Mouse (Mus musculus): ENCODE measurements around the gene Wdr48. TPM values are rescaled to one million over a fixed set of nuclear protein-coding genes. Genes with fewer than 3 reads are reported as not detected.

The Wdr48 gene
- polyA plus RNA-seq, 1 experiment = 103 TPM

- no peaks in the 10 kb centered on the region for H3K9me3 ChIP-seq (replicated peaks; ENCODE audit: control insufficient read depth, insufficient read depth, low read length, poor library complexity, severe bottlenecking)
- no peak overlapping the region for H3K27ac ChIP-seq (ENCODE audit: insufficient read depth, low read length)
- no peak for TF ChIP-seq CTCF (IDR thresholded peaks at IDR 0.05; ENCODE audit: low read depth, low read length)
- TF ChIP-seq POLR2A (IDR thresholded peaks at IDR 0.05; ENCODE audit: insufficient read depth, low read length) = no peak
- TF ChIP-seq EP300 (IDR thresholded peaks at IDR 0.05; ENCODE audit: insufficient read depth, low read depth, low read length) = no peak
- no peaks in the 10 kb centered on the region for H3K4me1 ChIP-seq (ENCODE audit: control insufficient read depth, insufficient read depth, low read length)
- no peak overlapping the region for H3K9ac ChIP-seq (ENCODE audit: low read depth, poor library complexity, severe bottlenecking)
- H3K36me3 ChIP-seq (ENCODE audit: control insufficient read depth, insufficient read depth, low read length, poor library complexity, severe bottlenecking) = no peaks in the 10 kb centered on the region
- H3K4me3 ChIP-seq (ENCODE audit: low read depth, low read length) = no peak overlapping the region
- H3K27me3 ChIP-seq (ENCODE audit: control insufficient read depth, insufficient read depth, low read length, poor library complexity, severe bottlenecking) = no peaks in the 10 kb centered on the region
Observed at GRCm38 (mm10) chr9:119941861-119942260, 47.2 kb downstream of the Wdr48 start.

GRCm38 (mm10) chr9:119943326-119943725, 48.6 kb downstream of the Wdr48 start:
- Histone ChIP-seq H3K27me3 (ENCODE audit: control insufficient read depth, insufficient read depth, low read length, poor library complexity, severe bottlenecking) (no peaks in the 10 kb centered on the region), H3K9me3 (replicated peaks; ENCODE audit: control insufficient read depth, insufficient read depth, low read length, poor library complexity, severe bottlenecking) (no peaks in the 10 kb centered on the region), H3K4me3 (ENCODE audit: low read depth, low read length) (no peak overlapping the region), H3K9ac (ENCODE audit: low read depth, poor library complexity, severe bottlenecking) (no peak overlapping the region), H3K4me1 (ENCODE audit: control insufficient read depth, insufficient read depth, low read length) (no peaks in the 10 kb centered on the region), H3K27ac (ENCODE audit: insufficient read depth, low read length) (peak overlapping the region; percentile 19; the same call in 1 of the 2 replicates), H3K36me3 (ENCODE audit: control insufficient read depth, insufficient read depth, low read length, poor library complexity, severe bottlenecking) (no peaks in the 10 kb centered on the region)
- TF ChIP-seq EP300 (IDR thresholded peaks at IDR 0.05; ENCODE audit: insufficient read depth, low read depth, low read length) (no peak), POLR2A (IDR thresholded peaks at IDR 0.05; ENCODE audit: insufficient read depth, low read length) (no peak), CTCF (IDR thresholded peaks at IDR 0.05; ENCODE audit: low read depth, low read length) (no peak)

- no peaks in the 10 kb centered on the region for H3K27me3 ChIP-seq (ENCODE audit: control insufficient read depth, insufficient read depth, low read length, poor library complexity, severe bottlenecking)
- no peak overlapping the region for H3K9ac ChIP-seq (ENCODE audit: low read depth, poor library complexity, severe bottlenecking)
- H3K9me3 ChIP-seq (replicated peaks; ENCODE audit: control insufficient read depth, insufficient read depth, low read length, poor library complexity, severe bottlenecking) = no peaks in the 10 kb centered on the region
- H3K4me3 ChIP-seq (ENCODE audit: low read depth, low read length) = no peak overlapping the region
- no peak overlapping the region for H3K27ac ChIP-seq (ENCODE audit: insufficient read depth, low read length)
- no peak for TF ChIP-seq POLR2A (IDR thresholded peaks at IDR 0.05; ENCODE audit: insufficient read depth, low read length)
- no peak for TF ChIP-seq EP300 (IDR thresholded peaks at IDR 0.05; ENCODE audit: insufficient read depth, low read depth, low read length)
- peak; percentile 78 for TF ChIP-seq CTCF (IDR thresholded peaks at IDR 0.05; ENCODE audit: low read depth, low read length)
- H3K36me3 ChIP-seq (ENCODE audit: control insufficient read depth, insufficient read depth, low read length, poor library complexity, severe bottlenecking) = no peaks in the 10 kb centered on the region
- H3K4me1 ChIP-seq (ENCODE audit: control insufficient read depth, insufficient read depth, low read length) = no peaks in the 10 kb centered on the region
Observed at GRCm38 (mm10) chr9:119945173-119945900, 50.7 kb downstream of the Wdr48 start.

GRCm38 (mm10) chr9:119948804-119949203, 54.1 kb downstream of the Wdr48 start:
- Histone ChIP-seq H3K27me3 (ENCODE audit: control insufficient read depth, insufficient read depth, low read length, poor library complexity, severe bottlenecking) (no peaks in the 10 kb centered on the region), H3K27ac (ENCODE audit: insufficient read depth, low read length) (no peak overlapping the region), H3K4me1 (ENCODE audit: control insufficient read depth, insufficient read depth, low read length) (no peaks in the 10 kb centered on the region), H3K9me3 (replicated peaks; ENCODE audit: control insufficient read depth, insufficient read depth, low read length, poor library complexity, severe bottlenecking) (no peaks in the 10 kb centered on the region), H3K36me3 (ENCODE audit: control insufficient read depth, insufficient read depth, low read length, poor library complexity, severe bottlenecking) (no peaks in the 10 kb centered on the region), H3K4me3 (ENCODE audit: low read depth, low read length) (no peak overlapping the region), H3K9ac (ENCODE audit: low read depth, poor library complexity, severe bottlenecking) (no peak overlapping the region)
- TF ChIP-seq POLR2A (IDR thresholded peaks at IDR 0.05; ENCODE audit: insufficient read depth, low read length) (no peak), CTCF (IDR thresholded peaks at IDR 0.05; ENCODE audit: low read depth, low read length) (no peak), EP300 (IDR thresholded peaks at IDR 0.05; ENCODE audit: insufficient read depth, low read depth, low read length) (no peak)

- TF ChIP-seq EP300 (IDR thresholded peaks at IDR 0.05; ENCODE audit: insufficient read depth, low read depth, low read length) (no peak), CTCF (IDR thresholded peaks at IDR 0.05; ENCODE audit: low read depth, low read length) (no peak), POLR2A (IDR thresholded peaks at IDR 0.05; ENCODE audit: insufficient read depth, low read length) (no peak)
- no peak overlapping the region for H3K27ac ChIP-seq (ENCODE audit: insufficient read depth, low read length)
Observed at GRCm38 (mm10) chr9:119950434-119950833, 55.8 kb downstream of the Wdr48 start.

GRCm38 (mm10) chr9:119951388-119951787, 56.7 kb downstream of the Wdr48 start:
- Histone ChIP-seq H3K4me3 (ENCODE audit: low read depth, low read length) (no peak overlapping the region), H3K27me3 (ENCODE audit: control insufficient read depth, insufficient read depth, low read length, poor library complexity, severe bottlenecking) (no peaks in the 10 kb centered on the region), H3K4me1 (ENCODE audit: control insufficient read depth, insufficient read depth, low read length) (no peaks in the 10 kb centered on the region), H3K36me3 (ENCODE audit: control insufficient read depth, insufficient read depth, low read length, poor library complexity, severe bottlenecking) (no peaks in the 10 kb centered on the region), H3K27ac (ENCODE audit: insufficient read depth, low read length) (no peak overlapping the region), H3K9me3 (replicated peaks; ENCODE audit: control insufficient read depth, insufficient read depth, low read length, poor library complexity, severe bottlenecking) (no peaks in the 10 kb centered on the region), H3K9ac (ENCODE audit: low read depth, poor library complexity, severe bottlenecking) (no peak overlapping the region)
- TF ChIP-seq POLR2A (IDR thresholded peaks at IDR 0.05; ENCODE audit: insufficient read depth, low read length) (no peak), CTCF (IDR thresholded peaks at IDR 0.05; ENCODE audit: low read depth, low read length) (no peak), EP300 (IDR thresholded peaks at IDR 0.05; ENCODE audit: insufficient read depth, low read depth, low read length) (no peak)

More at GRCm38 (mm10) chr9:119950434-119950833, 55.8 kb downstream of the Wdr48 start:
- no peak overlapping the region for H3K4me3 ChIP-seq (ENCODE audit: low read depth, low read length)
- H3K36me3 ChIP-seq (ENCODE audit: control insufficient read depth, insufficient read depth, low read length, poor library complexity, severe bottlenecking) = no peaks in the 10 kb centered on the region
- H3K4me1 ChIP-seq (ENCODE audit: control insufficient read depth, insufficient read depth, low read length) = no peaks in the 10 kb centered on the region
- no peaks in the 10 kb centered on the region for H3K27me3 ChIP-seq (ENCODE audit: control insufficient read depth, insufficient read depth, low read length, poor library complexity, severe bottlenecking)
- H3K9me3 ChIP-seq (replicated peaks; ENCODE audit: control insufficient read depth, insufficient read depth, low read length, poor library complexity, severe bottlenecking) = no peaks in the 10 kb centered on the region
- no peak overlapping the region for H3K9ac ChIP-seq (ENCODE audit: low read depth, poor library complexity, severe bottlenecking)

Data from ES-Bruce4 (cell line).